Mouse (Mus musculus): ENCODE data around the gene Tnfaip6.

Gene Tnfaip6

DNA sequence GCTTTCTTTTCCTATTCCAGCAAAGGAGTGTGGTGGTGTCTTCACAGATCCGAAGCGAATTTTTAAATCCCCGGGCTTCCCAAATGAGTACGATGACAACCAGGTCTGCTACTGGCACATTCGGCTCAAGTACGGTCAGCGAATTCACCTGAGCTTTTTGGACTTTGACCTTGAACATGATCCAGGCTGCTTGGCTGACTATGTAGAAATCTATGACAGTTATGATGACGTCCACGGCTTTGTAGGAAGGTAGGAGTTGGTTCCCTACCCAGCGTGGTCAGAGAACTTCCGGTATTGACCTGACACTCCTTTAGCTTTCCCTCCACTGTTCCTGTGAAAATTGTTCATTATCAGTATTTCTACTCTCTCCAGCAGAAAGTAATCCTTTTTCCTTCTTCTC lies 13.0 kb downstream of the Tnfaip6 start:
- no peak for DNase-seq (ENCODE audit: extremely low read depth, insufficient read length, low spot score)

GRCm38 (mm10) chr2:52052335-52052734 lies 14.5 kb downstream of the Tnfaip6 start:
- no peak for DNase-seq (ENCODE audit: extremely low read depth, insufficient read length, low spot score)

GRCm38 (mm10) chr2:52053502-52053901 lies 15.7 kb downstream of the Tnfaip6 start:
- DNase-seq (ENCODE audit: extremely low read depth, insufficient read length, low spot score), result no peak

DNA sequence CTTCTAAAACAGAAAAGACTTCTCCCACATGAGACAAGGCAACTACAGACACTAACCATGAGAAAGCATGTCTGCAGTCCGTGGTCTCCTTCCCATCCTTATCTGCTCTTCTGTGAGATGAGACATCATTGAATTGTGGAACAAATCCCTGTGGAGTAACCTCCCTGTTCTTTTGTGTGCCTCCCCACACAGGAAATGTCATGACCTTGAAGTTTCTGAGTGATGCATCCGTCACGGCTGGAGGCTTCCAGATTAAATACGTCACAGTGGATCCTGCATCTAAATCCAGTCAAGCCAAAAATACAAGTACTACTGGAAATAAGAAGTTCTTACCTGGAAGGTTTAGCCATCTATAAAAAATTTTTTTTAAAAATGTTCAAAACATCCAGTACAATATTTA lies 17.8 kb downstream of the Tnfaip6 start:
- no peak for DNase-seq (ENCODE audit: extremely low read depth, insufficient read length, low spot score)

DNA sequence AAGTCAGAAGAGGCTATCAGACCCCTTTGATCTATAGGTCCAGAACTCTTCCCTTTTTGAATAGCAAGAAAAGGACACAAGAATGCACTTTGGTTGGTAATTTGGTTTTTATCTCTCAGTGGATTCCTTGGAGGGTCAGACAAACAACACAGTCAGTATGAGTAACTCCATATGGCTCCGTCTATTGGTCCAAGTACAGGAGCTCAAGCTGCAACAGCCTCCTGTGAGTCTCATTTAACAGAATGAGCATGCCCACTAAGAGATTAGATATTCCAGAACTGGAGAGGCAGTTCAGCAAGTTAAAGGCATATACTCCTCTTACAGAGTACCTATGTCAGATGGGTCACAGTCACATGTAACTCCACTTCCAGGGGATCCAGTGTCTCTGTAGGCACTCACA lies 19.3 kb downstream of the Tnfaip6 start:
- DNase-seq (ENCODE audit: extremely low read depth, insufficient read length, low spot score), result no peak

- DNase-seq (ENCODE audit: extremely low read depth, insufficient read length, low spot score), result no peak
These were observed 19.9 kb downstream of the Tnfaip6 start for GRCm38 (mm10) chr2:52057681-52058080.

- no peak for DNase-seq (ENCODE audit: extremely low read depth, insufficient read length, low spot score)
These were observed 30.8 kb downstream of the Tnfaip6 start for GRCm38 (mm10) chr2:52068641-52069040.

DNA sequence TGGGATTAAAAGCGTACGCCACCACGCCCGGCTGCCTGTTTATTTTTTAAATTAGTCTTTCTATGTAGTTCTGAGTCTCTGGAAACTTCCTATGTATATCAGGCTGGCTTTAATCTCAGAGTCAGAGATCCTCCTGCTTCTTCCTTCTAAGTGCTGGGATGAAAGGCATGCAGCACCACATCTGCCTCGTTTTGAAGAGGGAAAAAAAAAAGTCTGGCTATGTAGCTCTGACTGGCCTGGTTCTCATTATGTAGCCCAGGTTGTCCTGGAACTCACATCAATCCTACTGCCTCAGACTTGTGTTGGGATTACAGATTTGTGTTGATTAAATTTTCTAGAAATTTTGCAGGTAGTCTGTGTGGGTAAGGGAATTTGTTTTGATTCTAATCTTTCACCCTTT lies 33.0 kb downstream of the Tnfaip6 start:
- no peak for DNase-seq (ENCODE audit: extremely low read depth, insufficient read length, low spot score)

DNA sequence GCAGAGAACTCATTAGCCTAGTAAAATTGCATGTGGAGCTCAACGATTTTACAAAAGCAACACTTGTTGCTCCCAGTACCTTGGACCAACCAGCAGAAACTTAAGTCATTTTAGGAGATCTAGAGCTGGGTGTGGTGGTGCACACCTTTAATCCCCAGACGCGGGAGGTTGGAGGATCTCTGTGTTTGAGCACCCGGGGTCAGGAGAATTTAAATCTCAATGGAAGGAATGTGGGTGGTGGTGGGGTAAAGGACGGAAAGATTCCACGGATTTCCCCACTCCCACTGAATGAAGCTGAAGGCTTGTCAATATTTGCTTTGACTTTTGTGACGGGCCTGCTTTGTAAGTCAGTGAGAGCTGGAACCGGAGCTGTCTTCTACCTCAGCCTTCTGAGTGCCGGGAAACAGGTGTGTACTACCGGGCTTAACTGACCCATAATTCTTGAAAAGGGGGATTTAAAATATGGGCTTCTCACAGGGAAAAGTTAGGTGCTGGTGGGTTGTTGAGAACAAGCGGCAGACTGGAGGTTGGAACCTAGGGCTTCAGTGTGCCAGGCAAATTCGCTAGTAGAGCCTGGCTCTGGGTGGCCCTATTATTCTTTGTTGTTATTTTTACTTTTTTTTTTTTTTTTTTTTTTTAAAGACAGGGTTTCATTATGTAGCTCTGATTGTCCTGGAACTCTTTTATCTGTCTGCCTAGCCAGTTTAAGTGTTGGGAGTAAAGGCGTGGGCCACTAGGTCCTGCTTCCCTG lies 33.6 kb downstream of the Tnfaip6 start:
- DNase-seq (ENCODE audit: extremely low read depth, insufficient read length, low spot score), result no peak

DNA sequence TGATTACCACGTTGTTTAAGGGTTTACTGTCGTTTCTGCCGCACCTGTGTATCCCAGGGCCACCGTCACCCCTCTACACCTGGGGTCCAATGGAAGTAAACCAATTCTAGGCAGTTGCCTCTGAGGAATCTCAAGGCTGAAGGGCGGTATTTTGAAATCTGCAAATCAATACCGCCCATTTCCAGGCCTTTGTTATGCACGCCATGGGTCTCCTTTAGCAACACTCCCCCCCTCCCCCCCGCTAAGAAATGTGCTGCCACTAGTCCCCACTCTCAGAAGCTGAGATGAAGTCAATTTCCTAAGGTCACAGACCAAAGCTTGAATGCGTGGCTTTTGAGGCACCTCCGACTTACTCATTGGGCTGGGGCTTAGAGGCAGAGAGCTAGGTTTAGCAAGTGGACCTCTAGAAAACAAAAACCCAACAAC lies 34.3 kb downstream of the Tnfaip6 start:
- no peak for DNase-seq (ENCODE audit: extremely low read depth, insufficient read length, low spot score)

DNA sequence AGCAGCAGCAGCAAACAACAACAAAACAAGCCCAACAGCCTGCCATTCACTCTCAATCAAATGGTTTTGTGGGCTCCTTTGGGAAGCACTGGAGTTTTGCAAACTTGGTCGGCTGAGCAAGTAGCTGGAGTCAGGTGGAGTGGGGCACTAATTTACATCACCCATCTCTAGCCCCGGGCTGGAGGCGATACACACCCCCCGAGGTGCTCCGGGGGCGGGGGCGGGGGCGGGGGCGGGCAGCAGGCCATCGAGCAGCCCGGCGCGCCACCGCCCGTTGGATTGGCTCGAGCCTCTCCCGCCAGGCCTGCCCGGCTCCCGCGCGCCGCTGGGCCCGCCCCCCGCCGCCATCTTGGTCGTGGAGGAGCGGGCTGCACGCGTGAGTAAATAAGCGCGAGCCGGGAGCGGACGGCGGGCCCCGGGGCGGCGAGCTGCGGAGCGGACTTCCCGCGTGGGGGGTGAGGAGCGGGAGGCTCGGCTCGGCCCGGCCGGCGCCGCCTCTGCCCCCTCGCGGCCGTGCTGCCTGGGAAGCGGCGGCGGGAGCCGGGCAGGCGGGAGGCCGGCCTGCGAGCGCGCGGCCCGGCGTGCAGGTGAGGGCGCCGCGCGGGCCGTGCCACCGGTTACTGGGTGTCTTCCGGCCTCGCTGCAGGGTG lies 34.8 kb downstream of the Tnfaip6 start, which contains the start of gene Rif1:
TSS of gene Rif1 (plus strand) at position 342 of the 650 bp plus-strand sequence.
- peak; percentile 82 for DNase-seq (ENCODE audit: extremely low read depth, insufficient read length, low spot score)

- peak; percentile 63 for DNase-seq (ENCODE audit: extremely low read depth, insufficient read length, low spot score)
These were observed 35.5 kb downstream of the Tnfaip6 start for GRCm38 (mm10) chr2:52073141-52073904.

GRCm38 (mm10) chr2:52078666-52079065 lies 40.9 kb downstream of the Tnfaip6 start:
- no peak for DNase-seq (ENCODE audit: extremely low read depth, insufficient read length, low spot score)

- DNase-seq (ENCODE audit: extremely low read depth, insufficient read length, low spot score), result no peak
These were observed 46.2 kb downstream of the Tnfaip6 start for GRCm38 (mm10) chr2:52084013-52084412.

- no peak for DNase-seq (ENCODE audit: extremely low read depth, insufficient read length, low spot score)
These were observed 46.8 kb downstream of the Tnfaip6 start for GRCm38 (mm10) chr2:52084571-52084970.

Measured in 3134 (cell line).